Mouse (Mus musculus) brown adipose tissue, adult 24 weeks (tissue): ENCODE measurements around the gene Snph. TPM values are rescaled to one million over a fixed set of nuclear protein-coding genes. Genes with fewer than 3 reads are reported as not detected.

Source experiments
- H3K27ac ChIP-seq: fragments of 200-500 bp; replicated peaks from 2 replicates; pipeline ENCODE4 v1.5.1; 2012; ENCODE audit warnings: low read depth, mild to moderate bottlenecking, low read length
- H3K4me1 ChIP-seq: fragments of 200-500 bp; 2 replicates; pipeline ENCODE4 v1.6.1; 2012; ENCODE audit warnings: low read length, mixed read lengths; ENCODE audit not compliant: control insufficient read depth, insufficient read depth, insufficient read length
- H3K4me3 ChIP-seq: fragments of 200-500 bp; 2 replicates; pipeline ENCODE4 v1.5.1; 2012; ENCODE audit warnings: low read depth, mild to moderate bottlenecking, low read length, moderate library complexity; ENCODE audit not compliant: insufficient read depth
- polyA plus RNA-seq: library from polyadenylated mRNA; stranded (reverse); fragments of >200 nt; gene quantifications from 2 replicates; pipeline ENCODE4 v1.2.4, GENCODE M21; 2012; ENCODE audit not compliant: missing spikeins, insufficient read depth, insufficient read length

Snph gene
- not detected in 2 replicates for polyA plus RNA-seq

- Histone ChIP-seq H3K27ac (no peak within 1 kb of the TSS), H3K4me1 (no peaks in the 10 kb centered on the region), H3K4me3 (peak within 1 kb of the TSS; percentile 58)
These were observed at the start of gene Snph for GRCm38 (mm10) chr2:151632159-151632814. TSS of gene Snph (minus strand) at chr2:151632593.

DNA sequence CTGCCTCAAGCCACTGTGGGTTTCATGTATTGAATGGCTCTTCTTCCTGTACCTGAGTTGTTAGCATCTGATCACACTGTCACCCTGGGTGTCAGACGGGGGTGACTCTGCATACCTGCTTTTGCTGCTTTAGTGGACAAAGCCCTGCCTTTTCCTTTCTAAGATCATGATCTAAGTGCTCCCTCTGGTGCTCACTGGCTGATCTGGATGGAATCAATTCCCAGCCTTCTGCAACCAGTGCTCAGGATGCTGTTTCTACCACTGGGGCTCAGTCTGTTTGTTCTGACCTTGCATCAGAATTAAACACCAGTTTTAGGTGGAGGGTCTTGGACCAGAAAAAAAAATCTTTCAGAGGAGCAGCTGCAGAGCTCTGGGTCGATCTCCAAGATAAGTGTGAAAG is 43.8 kb upstream of the Snph start:
- Histone ChIP-seq H3K4me1 (no peaks in the 10 kb centered on the region), H3K27ac (no peak overlapping the region), H3K4me3 (no peak overlapping the region)

DNA sequence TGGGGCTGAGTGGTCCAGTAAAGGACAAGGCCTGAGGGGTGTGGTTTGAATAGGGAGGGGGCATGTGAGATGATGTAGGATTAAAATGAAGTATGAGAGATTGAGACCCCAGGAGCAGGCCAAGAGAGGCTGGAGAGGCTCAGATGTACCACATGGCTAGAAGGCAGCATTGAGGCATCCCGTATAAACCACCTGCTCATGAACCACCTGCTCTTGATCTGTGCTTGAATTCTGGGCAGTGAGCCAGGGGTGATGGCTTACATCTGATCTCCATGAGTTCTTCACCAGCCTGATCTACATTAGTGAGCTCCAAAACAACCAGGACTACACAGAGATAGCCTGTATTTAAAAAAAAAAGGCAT is 38.6 kb upstream of the Snph start:
- no peak overlapping the region for H3K27ac ChIP-seq
- no peaks in the 10 kb centered on the region for H3K4me1 ChIP-seq
- no peak overlapping the region for H3K4me3 ChIP-seq

GRCm38 (mm10) chr2:151670026-151670967 is 37.9 kb upstream of the Snph start:
- no peak overlapping the region for H3K4me3 ChIP-seq
- H3K27ac ChIP-seq: no peak overlapping the region
- H3K4me1 ChIP-seq: no peaks in the 10 kb centered on the region

DNA sequence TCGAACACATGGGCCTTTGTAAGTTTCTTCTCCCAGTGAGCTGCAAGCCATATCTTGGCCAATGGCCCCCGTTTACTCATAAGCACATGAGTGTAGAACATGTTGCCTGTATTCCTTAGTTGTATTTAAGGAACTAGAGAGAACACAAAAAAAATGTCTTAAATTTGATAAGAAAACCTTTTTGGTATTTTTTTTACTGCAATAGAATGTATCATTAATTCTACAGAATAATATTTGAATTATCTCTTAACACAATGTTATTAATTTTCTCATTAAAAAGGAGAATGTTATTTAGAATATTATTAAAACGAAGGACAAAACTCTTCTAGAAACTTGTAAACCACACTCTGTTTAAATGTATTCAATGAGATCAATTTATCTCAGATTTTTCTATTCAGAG is 36.0 kb upstream of the Snph start, which contains the start of gene Rad21l:
Gene Rad21l, minus strand, starts transcription at position 101 of the 400 bp plus-strand sequence.
- Histone ChIP-seq H3K27ac (no peak within 1 kb of the TSS), H3K4me3 (no peak within 1 kb of the TSS), H3K4me1 (no peaks in the 10 kb centered on the region)

DNA sequence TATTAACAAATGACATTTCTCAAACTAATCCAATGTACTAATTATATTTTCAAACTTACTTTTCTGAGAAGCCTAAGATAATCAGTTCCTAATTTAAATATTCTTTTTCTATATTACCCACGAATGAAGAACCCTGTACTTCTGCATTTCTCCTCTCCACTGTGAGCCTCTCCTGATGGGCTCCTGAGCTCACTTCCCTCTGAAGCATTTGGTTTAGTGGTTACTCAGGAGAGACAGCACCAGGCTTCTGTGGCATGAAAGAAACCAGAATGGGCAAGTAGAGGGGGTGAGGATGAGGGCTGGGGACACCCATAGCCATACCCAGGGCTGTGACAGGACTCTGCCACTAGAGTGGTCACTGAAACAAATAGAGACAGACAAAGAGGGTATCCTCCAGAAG is 19.7 kb upstream of the Snph start:
- Histone ChIP-seq H3K4me1 (no peaks in the 10 kb centered on the region), H3K27ac (no peak overlapping the region), H3K4me3 (no peak overlapping the region)

GRCm38 (mm10) chr2:151636015-151636402 is 3.6 kb upstream of the Snph start:
- no peak overlapping the region for H3K4me3 ChIP-seq
- no peak overlapping the region for H3K27ac ChIP-seq
- H3K4me1 ChIP-seq: no peaks in the 10 kb centered on the region

GRCm38 (mm10) chr2:151635362-151636014 is 3.1 kb upstream of the Snph start:
- Histone ChIP-seq H3K4me1 (no peaks in the 10 kb centered on the region), H3K27ac (no peak overlapping the region), H3K4me3 (no peak overlapping the region)

GRCm38 (mm10) chr2:151634903-151635302 is 2.5 kb upstream of the Snph start:
- H3K4me3 ChIP-seq: no peak overlapping the region
- H3K4me1 ChIP-seq: no peaks in the 10 kb centered on the region
- H3K27ac ChIP-seq: no peak overlapping the region

DNA sequence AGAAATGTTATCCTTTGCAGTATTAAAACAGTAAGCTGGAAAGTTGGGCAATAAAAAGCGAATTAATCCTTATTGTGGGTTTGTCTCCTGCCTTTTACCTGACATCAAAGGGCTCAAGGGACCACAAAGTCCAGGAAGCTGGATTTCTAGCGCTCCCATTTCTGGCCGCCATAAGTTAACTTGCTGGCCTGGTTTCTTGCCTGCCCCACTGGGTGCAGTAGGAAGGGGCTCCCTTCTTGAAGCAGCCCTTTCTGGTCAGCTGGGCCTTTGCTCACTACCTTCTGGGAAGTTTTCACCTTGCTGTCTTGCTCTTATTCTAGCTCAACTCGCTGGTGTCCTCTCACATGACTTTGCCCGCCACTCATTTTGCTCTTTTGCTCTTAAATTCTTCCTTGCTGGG is 589 bp upstream of the Snph start:
- H3K27ac ChIP-seq: no peak overlapping the region
- no peaks in the 10 kb centered on the region for H3K4me1 ChIP-seq
- H3K4me3 ChIP-seq: no peak overlapping the region

DNA sequence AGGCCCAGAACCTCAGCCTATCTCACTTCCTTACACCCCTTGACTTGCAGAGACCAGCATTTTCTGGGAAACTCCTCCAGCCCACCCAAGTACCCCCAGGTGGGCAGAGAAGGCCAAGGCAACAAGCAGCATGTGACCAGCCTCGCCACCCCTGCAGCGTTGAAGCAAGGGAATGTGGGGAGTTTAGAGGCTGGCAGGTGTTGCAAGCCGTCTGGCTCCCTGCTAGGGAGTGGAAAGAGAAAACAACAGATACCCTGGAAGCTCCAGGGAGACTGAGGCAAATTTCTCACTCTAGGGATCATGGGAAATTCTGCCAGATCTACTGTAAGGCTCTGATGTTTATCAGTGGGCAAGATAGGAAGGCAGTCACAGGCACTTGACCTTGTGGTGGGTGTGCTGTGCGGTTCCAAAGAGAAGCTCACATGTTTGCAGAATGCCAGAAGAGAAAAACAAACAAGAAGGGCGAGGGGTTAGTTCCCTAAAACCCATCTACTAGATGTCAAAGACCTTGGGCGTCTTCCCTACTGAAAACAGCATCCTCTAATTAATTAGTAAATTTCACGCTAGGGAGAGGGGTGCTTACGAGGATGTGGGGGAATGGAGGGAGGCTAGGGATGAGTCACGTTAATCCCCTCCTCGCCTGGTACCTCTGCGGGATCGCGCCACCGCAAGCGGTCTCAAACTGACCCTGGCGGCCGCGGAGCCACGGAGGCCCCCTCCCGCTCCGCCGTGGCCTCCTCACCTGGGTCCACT is 811 bp downstream of the Snph start:
- Histone ChIP-seq H3K27ac (no peak overlapping the region), H3K4me1 (no peaks in the 10 kb centered on the region)

DNA sequence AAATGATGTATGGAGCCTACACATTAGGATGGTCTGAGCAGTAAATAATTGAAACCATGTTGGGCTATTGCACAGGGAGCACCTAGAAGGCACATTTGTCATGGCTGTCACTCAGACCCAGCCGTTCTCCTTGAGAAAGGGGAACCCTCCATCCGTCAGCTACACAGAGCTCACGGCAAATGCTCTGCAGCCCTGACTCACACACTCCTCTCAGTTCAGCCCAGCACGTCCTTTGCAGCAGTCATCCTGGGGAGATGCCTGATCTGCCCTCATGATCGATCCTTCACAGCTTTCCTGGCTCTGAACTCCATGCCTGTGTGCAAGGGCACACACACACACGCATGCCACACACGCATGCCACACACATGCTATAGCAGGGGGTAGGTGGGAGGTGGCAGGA is 3.1 kb downstream of the Snph start:
- no peak overlapping the region for H3K4me3 ChIP-seq
- H3K27ac ChIP-seq: no peak overlapping the region
- no peaks in the 10 kb centered on the region for H3K4me1 ChIP-seq

More for the DNA sequence above, 811 bp downstream of the Snph start:
- H3K4me3 ChIP-seq: peak overlapping the region; percentile 58

- no peak overlapping the region for H3K4me3 ChIP-seq
- no peak overlapping the region for H3K27ac ChIP-seq
These were observed 4.4 kb downstream of the Snph start for GRCm38 (mm10) chr2:151628011-151628410.

GRCm38 (mm10) chr2:151626296-151626695 is 6.1 kb downstream of the Snph start:
- no peaks in the 10 kb centered on the region for H3K4me1 ChIP-seq
- no peak overlapping the region for H3K4me3 ChIP-seq
- no peak overlapping the region for H3K27ac ChIP-seq

More at GRCm38 (mm10) chr2:151628011-151628410, 4.4 kb downstream of the Snph start:
- no peaks in the 10 kb centered on the region for H3K4me1 ChIP-seq

GRCm38 (mm10) chr2:151623776-151624175 is 8.6 kb downstream of the Snph start:
- H3K4me1 ChIP-seq: no peaks in the 10 kb centered on the region
- H3K4me3 ChIP-seq: no peak overlapping the region
- H3K27ac ChIP-seq: no peak overlapping the region
